Mouse (Mus musculus): Measurements from ENCODE around the gene Fgfr2.
A peak's percentile ranks its signal among the peaks of the same experiment; 100 is the strongest.
"Not testable (repeated sequence)": the region's sequence is repeated elsewhere in the genome, so short reads cannot be mapped to it uniquely, and the experiment has no call there.

Gene Fgfr2

DNA sequence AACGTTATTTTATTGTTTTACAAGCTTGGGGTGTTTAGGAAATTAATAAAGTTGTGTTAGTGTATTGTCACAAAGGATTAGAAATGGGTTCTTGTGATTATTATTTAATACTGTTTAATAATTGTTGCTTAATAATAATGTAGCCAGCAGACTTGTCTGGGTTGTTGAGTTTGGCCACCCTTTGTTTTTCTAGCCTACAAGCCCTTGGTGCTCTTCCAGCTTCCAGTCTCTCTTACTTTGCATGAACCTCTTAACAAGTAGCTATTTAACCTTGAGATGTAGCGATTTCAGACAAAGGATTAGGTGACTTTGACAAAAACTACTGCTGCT lies 1711.2 kb downstream of the Fgfr2 start:
- no peak for DNase-seq (ENCODE audit: low read depth)

DNA sequence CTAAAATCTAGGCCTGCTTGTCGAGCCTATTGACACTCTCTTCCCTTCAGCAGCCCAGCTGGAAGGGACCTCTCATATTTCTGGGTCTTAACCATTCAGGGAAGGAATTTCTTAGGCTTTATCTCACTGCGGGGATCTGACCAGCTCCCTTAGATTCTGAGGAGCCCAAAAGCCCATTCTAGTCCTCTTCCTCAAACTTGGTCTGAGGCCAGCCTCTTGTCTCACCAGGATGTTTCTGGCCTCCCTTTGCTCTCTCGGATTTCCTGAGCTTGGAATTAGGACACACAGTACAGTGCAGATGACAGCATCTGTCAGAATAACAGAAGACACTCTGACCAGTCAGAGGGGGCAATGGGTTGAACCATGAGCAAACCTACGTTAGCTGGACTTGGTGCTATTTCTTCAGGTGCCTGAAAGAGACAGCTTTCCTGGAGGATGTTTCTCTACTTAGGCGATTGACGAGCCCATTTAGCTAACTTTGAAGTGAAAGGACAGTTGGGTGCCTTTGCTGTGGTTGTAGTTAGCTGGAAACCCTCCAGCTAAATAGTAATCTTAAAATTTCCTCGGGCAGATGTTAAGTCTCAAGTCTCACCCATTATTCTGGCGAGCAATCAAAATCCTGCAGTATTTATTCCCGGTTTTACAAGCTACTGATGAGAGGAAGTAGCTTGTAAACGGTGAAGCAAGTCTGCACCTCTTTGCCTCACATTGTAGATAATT lies 1711.8 kb downstream of the Fgfr2 start:
- no peak for DNase-seq (ENCODE audit: low read depth)

DNA sequence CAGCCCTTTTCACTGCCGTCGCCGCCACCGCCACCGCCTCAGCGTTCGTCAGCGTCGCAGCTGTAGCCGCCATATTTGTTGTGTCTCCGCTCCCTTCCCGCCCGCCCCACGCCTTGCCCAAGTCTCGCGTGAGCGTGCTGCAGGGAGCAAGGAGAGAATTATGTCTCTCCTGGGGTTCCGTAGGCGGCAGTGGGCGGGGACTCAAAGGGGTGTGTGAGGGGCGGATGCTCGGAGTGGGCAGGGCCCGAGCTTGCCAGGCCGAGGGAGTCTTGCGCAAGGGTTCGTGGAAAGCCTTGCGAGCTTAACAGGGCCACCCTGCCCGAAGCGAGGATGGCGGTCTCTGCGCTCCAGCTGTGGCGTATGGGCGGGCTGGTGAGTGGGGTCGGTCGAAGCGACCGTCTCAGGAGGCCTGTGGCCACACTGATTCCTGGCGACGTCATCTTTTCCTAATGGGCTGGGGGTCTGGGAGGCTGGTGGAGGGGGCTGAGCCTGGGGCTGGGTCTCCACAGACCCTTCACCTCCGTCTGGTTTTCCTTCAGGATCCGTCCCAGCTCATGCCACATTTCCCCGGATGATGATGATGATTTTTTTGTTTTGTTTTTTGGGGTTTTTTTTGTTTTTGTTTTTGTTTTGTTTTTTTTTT lies 1712.6 kb downstream of the Fgfr2 start, which contains the start of the genes Ikzf5 and Acadsb:
Gene Ikzf5 (minus strand): TSS at position 106 of the 643 bp plus-strand sequence.
Gene Acadsb (plus strand): TSS at position 186 of the 643 bp plus-strand sequence.
- peak; percentile 98 for DNase-seq (ENCODE audit: low read depth)

DNA sequence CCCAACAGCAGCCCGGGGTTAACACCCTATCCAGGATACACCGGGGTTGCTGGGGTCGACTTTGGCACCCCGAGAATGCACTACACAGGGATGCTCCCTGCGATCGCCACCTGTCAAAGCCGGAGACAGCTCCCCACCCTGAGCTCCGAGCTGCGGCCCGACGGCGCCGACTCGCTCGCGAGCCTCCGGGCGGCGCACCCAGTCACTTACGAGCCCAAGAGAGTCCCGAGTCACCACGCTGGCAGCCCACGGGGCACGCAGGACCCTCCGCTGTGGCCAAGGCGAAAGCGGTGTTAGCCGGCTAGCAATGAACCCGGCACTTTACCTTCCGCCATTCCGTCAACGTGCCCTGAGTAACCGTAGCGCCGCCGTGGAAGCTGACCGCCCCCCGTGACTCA lies 1713.2 kb downstream of the Fgfr2 start:
- no peak for DNase-seq (ENCODE audit: low read depth)

DNA sequence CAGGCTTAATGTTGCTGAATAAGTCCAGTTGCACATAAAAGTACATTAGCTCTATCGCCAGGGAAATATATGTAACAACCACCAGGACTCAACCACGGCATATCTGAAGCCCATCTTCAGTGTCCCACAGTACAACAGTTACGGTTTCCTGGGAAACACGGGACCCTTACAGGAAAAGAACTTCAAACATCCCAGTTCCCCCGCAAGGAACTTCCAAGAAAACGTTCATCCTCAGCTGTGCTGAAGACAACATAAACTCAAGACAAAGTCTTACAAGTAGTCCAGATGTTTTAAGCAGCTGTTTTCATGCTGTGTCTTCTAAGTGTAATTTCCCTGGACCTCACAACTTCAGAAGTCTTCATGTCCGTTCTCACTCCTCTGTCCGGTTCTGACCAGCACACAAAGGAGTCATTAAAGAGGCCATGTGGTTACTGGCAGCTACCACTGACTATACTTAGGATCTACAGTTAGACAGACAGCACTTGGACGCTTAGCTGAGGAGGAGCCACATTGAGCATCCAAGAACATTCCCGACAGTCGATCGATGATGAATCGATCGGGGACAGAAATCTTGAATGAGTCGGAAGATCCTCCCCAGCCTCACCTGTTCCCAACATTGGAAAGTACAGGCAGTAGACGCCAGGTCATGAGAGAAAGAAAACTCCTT lies 1713.7 kb downstream of the Fgfr2 start:
- DNase-seq (ENCODE audit: low read depth), result peak; percentile 36

DNA sequence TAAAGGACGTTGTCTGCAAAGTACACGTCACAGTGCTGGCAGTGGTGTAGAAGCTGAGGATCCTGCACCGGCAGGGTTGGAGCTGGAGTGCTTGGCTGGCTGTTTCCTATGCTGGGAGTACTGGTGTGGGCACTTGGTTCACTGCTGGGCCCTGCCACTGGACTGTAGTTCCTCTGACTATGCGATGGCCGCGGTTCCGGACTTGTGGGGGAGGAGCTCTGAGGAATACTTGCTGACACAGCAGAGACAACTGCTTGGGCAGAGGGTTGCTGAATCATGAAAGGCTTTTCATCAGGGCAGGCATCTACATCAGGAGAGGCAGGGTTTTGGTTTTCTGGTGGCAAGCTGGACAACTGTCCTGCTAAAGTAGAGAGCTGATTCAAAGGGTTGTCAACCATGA lies 1731.4 kb downstream of the Fgfr2 start:
- not testable (repeated sequence) for DNase-seq (ENCODE audit: low read depth)

DNA sequence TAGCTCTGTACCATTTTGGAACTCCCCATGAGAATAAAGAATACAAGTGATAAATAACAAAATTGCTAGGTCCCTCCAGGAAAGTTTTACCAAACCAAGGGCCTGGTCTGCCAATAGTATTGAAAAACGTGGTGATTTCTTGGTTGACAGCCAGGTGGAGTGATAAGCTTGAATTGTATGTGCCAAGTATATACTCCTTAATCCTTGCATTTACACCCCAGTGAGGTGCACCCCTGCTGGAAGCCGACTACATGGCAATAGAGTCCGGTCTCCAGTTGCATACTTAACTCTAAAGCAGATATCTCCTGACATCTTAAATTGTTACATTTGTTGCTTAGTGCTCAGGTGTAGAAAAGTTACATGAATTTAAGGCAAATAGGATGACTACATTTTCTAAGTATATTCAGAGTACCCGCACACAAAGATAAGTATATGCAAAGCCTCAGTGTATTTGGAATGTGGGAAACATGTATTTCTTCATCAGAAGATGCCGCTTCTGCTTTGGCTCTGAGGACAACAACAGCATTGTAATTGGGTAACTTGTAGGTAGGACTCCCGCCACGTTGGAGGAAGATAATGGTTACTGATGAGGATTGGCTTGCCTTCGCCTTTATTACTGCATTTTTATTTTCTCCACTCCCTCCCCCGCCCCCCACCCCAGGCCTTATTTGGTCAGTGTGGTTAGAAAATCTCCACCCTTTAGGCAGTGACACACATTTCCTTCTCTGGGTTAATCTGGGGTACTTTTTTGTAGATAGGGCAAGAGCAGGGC lies 1751.1 kb downstream of the Fgfr2 start:
- peak; percentile 41 for DNase-seq (ENCODE audit: low read depth)

DNA sequence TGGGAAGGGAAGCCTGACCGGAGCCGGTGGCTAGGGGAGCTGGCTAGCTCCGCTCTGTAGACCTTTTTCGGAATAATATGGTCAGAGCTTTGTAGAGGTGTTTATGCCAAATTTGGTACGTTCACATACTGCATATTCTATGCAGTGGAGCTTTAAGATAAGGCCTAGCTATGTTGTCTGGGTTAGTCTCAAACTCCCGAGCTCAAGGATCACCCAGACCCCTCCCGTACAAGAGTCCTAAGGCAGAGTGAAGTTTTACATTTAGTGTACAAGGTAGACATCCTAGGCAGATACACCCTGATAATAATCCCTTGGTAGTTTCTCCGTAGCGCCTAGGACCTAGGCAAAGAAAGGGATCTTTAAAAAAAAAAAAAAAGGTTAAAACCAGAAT lies 1751.7 kb downstream of the Fgfr2 start:
- no peak for DNase-seq (ENCODE audit: low read depth)

DNA sequence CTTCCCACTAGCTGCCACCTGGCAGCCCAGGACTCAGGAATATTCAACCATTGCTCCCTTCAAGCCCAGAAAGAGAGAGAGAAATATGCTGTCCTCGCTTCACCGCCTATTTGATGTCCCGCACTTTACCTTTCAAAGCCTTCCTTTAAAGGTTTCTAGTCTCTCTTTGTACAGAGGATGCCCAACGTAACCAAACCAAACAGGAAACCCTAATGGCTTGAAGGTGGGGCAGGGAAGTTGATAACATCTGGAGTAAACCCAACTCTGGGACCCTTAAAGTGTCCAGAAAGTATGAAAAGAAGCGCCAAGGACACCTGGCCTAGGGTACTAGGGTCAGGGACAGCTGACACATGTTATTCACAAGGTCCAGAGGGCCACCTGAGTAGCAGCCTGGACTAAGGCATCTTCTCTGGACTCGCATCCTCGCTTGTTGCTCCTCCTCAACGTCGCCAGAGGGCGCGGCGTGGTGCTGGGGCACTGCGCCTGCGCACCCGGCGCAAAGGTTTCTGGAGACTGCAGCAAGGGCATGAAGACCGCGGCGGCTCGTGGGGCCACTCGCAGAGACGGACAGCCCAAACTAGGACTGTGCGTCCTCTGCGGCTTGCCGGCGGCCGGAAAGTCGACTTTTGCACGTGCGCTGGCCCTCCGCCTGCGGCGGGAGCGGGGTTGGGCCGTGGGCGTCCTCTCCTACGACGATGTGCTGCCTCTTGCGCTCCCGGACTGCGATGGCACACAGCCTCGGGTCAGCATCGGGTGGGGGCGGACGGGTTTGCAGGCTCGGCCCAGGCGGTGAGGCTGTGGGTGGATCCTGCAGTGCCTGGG lies 1752.3 kb downstream of the Fgfr2 start, which contains the start of gene Pstk:
Gene Pstk (plus strand): TSS at position 494 of the 822 bp plus-strand sequence.
- DNase-seq (ENCODE audit: low read depth), result peak; percentile 93

DNA sequence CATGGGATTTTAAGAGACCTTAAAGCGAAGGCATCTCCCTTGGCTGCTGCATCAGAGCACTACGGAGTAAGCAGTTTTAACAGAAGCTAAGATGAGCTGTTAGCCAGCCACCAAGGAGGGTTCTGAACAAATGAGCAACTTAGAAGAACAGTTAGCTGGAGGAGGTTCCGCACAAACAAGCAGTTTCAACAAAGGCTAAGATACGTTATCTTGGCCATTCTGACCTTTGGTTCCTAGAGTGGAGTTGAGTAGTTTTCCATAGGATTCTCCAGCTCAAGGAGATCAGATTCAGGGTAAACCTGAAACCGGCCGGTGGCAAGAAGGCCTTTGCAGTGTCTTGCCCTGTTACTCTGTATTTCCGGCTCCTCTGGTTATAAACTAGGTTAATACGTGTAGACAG lies 1759.0 kb downstream of the Fgfr2 start:
- no peak for DNase-seq (ENCODE audit: low read depth)

DNA sequence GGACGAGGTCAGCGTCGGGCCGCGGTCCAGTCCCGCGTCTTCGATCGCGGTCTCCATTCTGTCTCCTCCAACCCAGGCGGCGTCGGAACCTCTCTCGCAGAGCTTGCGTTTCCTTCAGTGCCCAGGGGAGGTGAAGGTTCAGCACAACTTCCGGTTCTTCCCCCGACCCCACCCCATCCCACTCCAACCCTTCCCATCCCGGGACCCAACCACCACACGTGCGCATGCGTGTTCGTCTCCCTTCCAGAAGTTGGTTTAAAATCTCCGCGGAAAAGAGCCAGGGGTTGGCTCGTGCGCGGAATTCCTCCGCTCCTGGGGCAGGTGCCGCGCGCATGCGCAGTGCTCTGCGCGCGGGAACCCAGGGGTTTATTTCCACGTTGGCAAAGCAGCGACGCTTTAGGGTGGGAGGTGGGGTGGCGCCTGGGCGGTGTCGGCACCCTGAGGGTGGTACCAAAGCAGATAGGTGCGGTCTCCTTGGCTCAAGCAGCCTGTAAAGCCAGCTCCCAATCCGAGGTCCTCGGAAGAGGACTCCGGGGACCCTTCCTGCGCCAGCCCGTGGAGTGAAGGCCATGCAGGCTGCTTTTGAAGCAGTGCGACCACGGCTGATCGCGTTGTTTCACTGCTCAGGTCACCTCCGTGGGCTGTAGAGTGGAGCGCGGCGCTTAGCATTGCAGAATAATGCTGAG lies 1760.4 kb downstream of the Fgfr2 start, which contains the start of gene 2310057M21Rik:
Gene 2310057M21Rik (minus strand): TSS at position 145 of the 686 bp plus-strand sequence.
- DNase-seq (ENCODE audit: low read depth), result peak; percentile 93

DNA sequence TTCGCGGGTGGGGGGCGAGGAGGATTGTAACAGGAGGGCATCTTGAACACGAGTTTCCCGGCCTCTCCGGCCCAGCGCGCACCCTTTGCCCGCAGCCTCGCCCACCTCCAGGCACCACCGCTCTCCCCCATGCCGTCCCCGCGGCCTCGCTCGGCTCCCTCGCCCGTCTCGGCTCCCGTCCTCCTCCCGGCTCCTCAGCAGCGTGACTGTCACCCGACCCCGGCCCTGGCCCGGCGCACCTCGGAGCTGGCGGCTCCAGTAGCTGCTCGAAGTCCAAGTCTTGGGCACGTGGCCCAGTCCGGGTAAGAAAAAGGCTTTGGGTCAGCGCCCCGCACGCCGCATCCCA lies 1760.9 kb downstream of the Fgfr2 start:
- DNase-seq (ENCODE audit: low read depth), result no peak

DNA sequence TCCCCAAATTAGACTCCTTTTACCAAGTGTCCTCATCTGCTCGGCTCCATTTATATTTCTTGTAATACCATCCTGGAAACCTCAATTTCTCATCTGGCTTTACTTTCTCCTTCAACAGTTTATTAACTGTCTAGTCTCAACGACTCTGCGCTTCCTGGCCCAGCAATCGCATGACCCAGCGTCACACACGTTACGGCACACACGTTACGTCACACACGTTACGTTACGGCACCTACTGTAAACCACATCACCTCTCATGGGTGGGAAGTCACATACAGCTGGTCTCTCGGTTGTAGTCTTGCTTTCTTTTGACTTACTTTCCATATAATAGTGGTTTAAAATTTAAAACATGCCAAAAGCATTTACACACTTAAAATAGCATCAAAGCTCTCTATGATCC lies 1767.0 kb downstream of the Fgfr2 start:
- DNase-seq (ENCODE audit: low read depth), result no peak

DNA sequence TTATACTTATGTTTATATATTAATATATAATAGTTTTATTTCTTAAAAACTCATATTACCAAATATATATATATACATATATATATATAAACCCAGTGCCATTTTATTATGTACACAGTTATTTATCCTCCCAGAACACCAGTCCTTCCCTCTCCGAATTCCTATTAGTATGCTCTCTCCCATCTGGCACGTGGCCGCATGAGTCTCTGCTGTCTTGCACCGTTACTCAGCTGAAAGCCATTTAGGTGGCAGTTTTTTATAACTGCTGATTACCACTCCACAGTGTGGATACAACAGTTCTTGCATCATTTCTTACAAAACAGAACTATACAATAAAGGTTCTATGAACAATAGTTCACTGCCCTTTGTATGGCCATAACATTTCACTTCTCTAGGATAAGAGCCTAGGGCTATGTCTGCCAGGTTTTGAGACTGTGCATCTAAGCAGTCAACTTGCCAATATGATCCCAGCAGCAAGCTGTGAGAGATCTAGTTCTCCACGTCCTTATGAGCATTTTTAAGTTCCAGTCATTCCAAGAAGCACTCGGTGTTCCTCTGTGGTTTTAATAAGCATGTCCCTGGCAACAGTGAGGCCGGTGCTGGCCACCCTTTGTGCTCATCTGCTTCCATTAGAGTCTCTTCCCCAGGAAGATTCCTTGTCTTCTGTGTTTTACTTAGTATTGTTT lies 1777.2 kb downstream of the Fgfr2 start:
- no peak for DNase-seq (ENCODE audit: low read depth)

DNA sequence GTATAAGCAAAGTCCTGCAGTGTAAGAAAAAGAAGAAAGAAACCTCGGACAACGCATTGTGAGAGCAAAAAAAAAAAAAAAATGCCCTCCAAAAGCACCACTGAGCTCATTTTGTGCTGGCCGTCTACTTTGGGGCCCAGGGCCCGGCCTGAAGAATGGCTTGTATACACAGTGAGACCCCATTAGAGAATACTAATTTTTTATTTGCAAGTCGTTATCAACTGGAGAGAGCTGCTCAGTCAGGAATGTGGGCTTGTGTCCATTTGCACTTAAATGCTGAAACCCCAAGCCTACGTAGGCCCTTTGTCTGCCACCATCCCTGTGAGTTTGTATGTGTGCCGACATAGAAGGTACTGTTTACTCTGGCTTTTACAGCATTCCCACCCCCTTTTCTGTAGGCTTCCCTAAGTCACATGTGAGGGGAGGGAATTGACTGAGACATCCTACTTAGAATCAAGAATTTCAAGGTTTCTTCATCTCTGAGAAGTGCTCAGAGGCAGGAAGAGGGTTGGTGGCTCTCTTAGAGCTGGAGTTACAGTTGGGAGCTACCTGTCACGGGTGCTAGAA lies 1785.6 kb downstream of the Fgfr2 start:
- no peak for DNase-seq (ENCODE audit: low read depth)

DNA sequence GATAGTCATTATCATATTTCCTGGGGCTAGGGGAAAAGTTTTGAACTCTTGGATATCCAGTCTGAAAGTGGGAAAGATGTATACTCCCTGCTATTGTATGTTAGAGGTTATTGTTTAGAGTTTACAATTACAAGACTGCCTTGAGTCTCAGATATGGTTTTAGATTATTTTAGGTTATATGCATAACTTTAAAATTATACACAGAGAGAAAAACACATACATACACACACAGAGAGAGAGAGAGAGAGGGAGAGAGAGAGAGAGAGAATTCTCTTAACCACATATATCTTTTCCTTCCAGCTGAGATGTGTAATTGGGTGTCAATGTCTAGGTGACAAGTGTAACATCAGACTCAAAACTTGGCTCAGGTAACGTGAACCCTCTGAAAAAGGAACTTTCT lies 1789.6 kb downstream of the Fgfr2 start, which contains the start of gene Fam24a:
Gene Fam24a (plus strand): TSS at position 301 of the 400 bp plus-strand sequence.
- DNase-seq (ENCODE audit: low read depth), result no peak

DNA sequence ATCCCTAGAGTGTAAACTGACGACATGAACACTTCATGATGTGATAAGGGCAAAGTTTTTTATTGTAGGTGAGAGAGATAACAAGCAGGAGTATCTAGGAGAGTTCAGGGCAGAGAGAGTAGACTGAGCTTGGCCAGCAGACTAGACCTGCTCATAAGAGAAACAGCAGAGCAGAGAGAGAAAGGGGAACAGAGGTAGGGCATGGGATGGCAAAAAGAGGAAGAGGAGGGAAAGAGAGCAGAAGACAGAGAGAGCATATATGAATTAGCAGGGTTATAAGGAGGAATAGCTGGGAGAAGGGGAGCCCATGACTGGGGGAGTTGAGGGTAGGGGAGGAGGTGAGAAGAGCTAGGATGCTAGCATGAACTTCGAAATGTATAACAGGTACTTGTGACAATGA lies 1791.5 kb downstream of the Fgfr2 start:
- no peak for DNase-seq (ENCODE audit: low read depth)

DNA sequence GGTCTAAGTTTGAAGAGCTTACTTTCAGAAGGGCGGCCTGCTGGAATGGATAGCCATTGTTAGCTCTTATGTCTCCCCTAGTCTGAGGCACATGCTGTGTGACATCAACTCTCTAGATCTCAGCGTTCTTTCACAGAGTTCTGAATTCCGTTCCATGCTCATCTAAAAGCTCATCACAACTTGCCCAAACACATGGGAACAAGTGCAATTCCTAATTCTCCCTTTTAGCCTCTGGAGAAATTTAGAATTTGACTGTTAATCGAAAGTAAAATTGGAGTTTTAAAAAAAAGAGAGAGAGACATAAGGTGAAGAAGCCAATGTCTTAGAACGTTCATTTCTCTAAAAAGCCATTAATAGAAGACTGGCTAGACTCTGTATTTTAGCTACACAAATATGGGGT lies 1793.7 kb downstream of the Fgfr2 start, which contains the start of gene Fam24b:
Gene Fam24b (minus strand): TSS at position 101 of the 400 bp plus-strand sequence.
- no peak for DNase-seq (ENCODE audit: low read depth)

DNA sequence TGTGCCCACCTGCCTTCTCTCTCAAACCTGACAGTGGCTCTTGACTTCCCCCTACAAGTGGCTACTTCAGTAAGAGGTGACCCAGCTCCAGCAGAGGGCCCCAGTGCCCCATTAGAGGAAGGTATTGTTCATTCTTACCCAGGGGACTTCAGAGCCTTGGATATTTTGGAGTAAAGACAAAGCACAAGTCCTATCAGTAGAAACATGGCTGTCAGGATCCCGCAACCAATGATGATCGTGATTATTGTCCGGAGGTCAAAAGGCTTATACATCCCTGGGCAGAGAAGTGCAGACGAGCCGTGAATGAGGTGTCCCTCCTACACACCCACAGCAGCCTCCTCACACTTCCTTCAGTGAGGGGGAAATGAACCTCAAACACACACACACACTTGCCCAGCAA lies 1796.1 kb downstream of the Fgfr2 start:
- no peak for DNase-seq (ENCODE audit: low read depth)

DNA sequence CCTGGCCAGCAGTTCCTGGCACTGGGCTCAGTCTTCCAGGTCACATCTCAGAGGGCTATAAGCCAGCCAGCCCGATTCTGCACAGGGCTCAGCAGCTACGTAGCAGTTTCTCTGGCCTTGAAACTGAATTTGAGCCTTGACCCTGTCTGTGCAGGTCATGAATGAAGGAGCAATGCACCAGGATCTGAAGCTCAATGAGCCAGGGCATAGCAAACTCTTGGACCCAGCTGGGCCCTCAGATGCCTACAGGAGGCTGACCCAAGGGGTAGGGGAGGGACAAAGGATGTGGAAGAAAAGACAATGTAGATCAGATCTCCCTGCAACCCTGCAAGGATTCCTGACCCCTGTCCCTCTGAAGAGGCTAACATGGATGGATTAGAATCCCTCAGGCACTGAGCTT lies 1801.0 kb downstream of the Fgfr2 start, which contains the start of gene Cuzd1:
Gene Cuzd1 (minus strand): TSS at position 101 of the 400 bp plus-strand sequence.
- no peak for DNase-seq (ENCODE audit: low read depth)
